Mouse (Mus musculus) spleen, postnatal 0 days (tissue): ENCODE data around the gene Nudt4. TPM values are rescaled to one million over a fixed set of nuclear protein-coding genes. Genes with fewer than 3 reads are reported as not detected.

Source experiments
- polyA plus RNA-seq: library from polyadenylated mRNA; unstranded; fragments of >200 nt; fragmentation: Nextera tagmentation; extraction: Ambion mirVana; gene quantifications from 2 replicates; pipeline ENCODE4 v1.2.1, GENCODE M21; 2015

Nudt4 gene
- polyA plus RNA-seq, result 83.8 and 96.6 TPM in 2 replicates

GRCm38 (mm10) chr10:95563851-95564845, at the start of gene Nudt4:
Gene Nudt4, minus strand, starts transcription at chr10:95564146.

GRCm38 (mm10) chr10:95514656-95515292, 49.2 kb downstream of the Nudt4 start, which contains the start of gene Ube2n:
Gene Ube2n, plus strand, starts transcription at chr10:95515145.

GRCm38 (mm10) chr10:95501463-95502081, 62.4 kb downstream of the Nudt4 start, which contains the start of gene Mrpl42:
Gene Mrpl42, minus strand, starts transcription at chr10:95501940.

Other genes with a start within 250 kb of the Nudt4 start
- gene Cradd, start 240.0 kb downstream of the Nudt4 start, polyA plus RNA-seq, result 5.1 and 7.2 TPM in 2 replicates
- 30.1 and 43.4 TPM in 2 replicates for gene Socs2, start 147.0 kb downstream of the Nudt4 start, polyA plus RNA-seq
- gene Mrpl42, start 62.2 kb downstream of the Nudt4 start, polyA plus RNA-seq, result 174 and 191 TPM in 2 replicates
- gene Ube2n, start 49.0 kb downstream of the Nudt4 start, polyA plus RNA-seq, result 153 and 162 TPM in 2 replicates
- not detected in 2 replicates for gene Anapc15-ps, start 109.3 kb upstream of the Nudt4 start, polyA plus RNA-seq